Mouse (Mus musculus): ENCODE measurements around the gene Met.

GRCm38 (mm10) chr6:17491502-17491901 lies 27.9 kb downstream of the Met start:
- TF ChIP-seq POLR2A (IDR thresholded peaks at IDR 0.05; ENCODE audit: low read depth, low read length) (no peak), CTCF (IDR thresholded peaks at IDR 0.05; ENCODE audit: extremely low read depth, insufficient read length, insufficient replicate concordance, low read depth, low read length) (no peak)
